Mouse (Mus musculus): ENCODE results near the gene Max.

Max gene

GRCm38 (mm10) chr12:76887941-76888340 is 74.1 kb downstream of the Max start:
- DNase-seq (ENCODE audit: low read depth, low spot score), result no peak
